Mouse (Mus musculus) c-Kit-positive CD71-positive TER-119-positive erythroid progenitor cells, embryonic 14.5 days (primary cell): ENCODE results near the gene Slc41a2.
"Not testable (repeated sequence)": the region's sequence is repeated elsewhere in the genome, so short reads cannot be mapped to it uniquely, and the experiment has no call there.

ENCODE experiments used
- DNase-seq: peaks from one replicate; pipeline ENCODE4 v3.0.0-alpha.2; 2013; ENCODE audit warnings: low spot score

The Slc41a2 gene

GRCm38 (mm10) chr10:83351779-83352178 lies 14.1 kb upstream of the Slc41a2 start:
- DNase-seq: not testable (repeated sequence)

GRCm38 (mm10) chr10:83350689-83351088 lies 13.0 kb upstream of the Slc41a2 start:
- no peak for DNase-seq

GRCm38 (mm10) chr10:83347494-83347893 lies 9.8 kb upstream of the Slc41a2 start:
- DNase-seq: no peak

- no peak for DNase-seq
Measured at GRCm38 (mm10) chr10:83346359-83346736, 8.7 kb upstream of the Slc41a2 start.

- no peak for DNase-seq
Measured at GRCm38 (mm10) chr10:83345693-83346358, 8.1 kb upstream of the Slc41a2 start.

GRCm38 (mm10) chr10:83343828-83344685 lies 6.4 kb upstream of the Slc41a2 start:
- DNase-seq: no peak

GRCm38 (mm10) chr10:83343171-83343570 lies 5.5 kb upstream of the Slc41a2 start:
- no peak for DNase-seq

- no peak for DNase-seq
Measured at GRCm38 (mm10) chr10:83341226-83341625, 3.5 kb upstream of the Slc41a2 start.

GRCm38 (mm10) chr10:83337971-83338598 lies 403 bp upstream of the Slc41a2 start:
- DNase-seq: no peak

- no peak for DNase-seq
Measured at GRCm38 (mm10) chr10:83336336-83336735, 1.3 kb downstream of the Slc41a2 start.

- DNase-seq: no peak
Measured at GRCm38 (mm10) chr10:83332581-83332980, 5.1 kb downstream of the Slc41a2 start.

- DNase-seq: no peak
Measured at GRCm38 (mm10) chr10:83331811-83332210, 5.9 kb downstream of the Slc41a2 start.

GRCm38 (mm10) chr10:83330336-83330735 lies 7.3 kb downstream of the Slc41a2 start:
- no peak for DNase-seq

GRCm38 (mm10) chr10:83328791-83329190 lies 8.9 kb downstream of the Slc41a2 start:
- DNase-seq: no peak

- DNase-seq: no peak
Measured at GRCm38 (mm10) chr10:83326648-83327285, 10.9 kb downstream of the Slc41a2 start.

- DNase-seq: no peak
Measured at GRCm38 (mm10) chr10:83325903-83326302, 11.8 kb downstream of the Slc41a2 start.

GRCm38 (mm10) chr10:83324871-83325270 lies 12.8 kb downstream of the Slc41a2 start:
- DNase-seq: no peak

GRCm38 (mm10) chr10:83322551-83323100 lies 15.1 kb downstream of the Slc41a2 start:
- DNase-seq: no peak

GRCm38 (mm10) chr10:83321528-83321927 lies 16.2 kb downstream of the Slc41a2 start:
- no peak for DNase-seq

- no peak for DNase-seq
Measured at GRCm38 (mm10) chr10:83320870-83321269, 16.8 kb downstream of the Slc41a2 start.

GRCm38 (mm10) chr10:83320396-83320795 lies 17.3 kb downstream of the Slc41a2 start:
- DNase-seq: no peak

GRCm38 (mm10) chr10:83313033-83313432 lies 24.6 kb downstream of the Slc41a2 start:
- DNase-seq: no peak
